Mouse (Mus musculus): ENCODE results near the gene Tnfsfm13. TPM values are rescaled to one million over a fixed set of nuclear protein-coding genes. Genes with fewer than 3 reads are reported as not detected.
"Not testable (repeated sequence)": the region's sequence is repeated elsewhere in the genome, so short reads cannot be mapped to it uniquely, and the experiment has no call there.

Tnfsfm13 gene
- polyA plus RNA-seq, 1 experiment from 2014 or later = 1.0 TPM

DNA sequence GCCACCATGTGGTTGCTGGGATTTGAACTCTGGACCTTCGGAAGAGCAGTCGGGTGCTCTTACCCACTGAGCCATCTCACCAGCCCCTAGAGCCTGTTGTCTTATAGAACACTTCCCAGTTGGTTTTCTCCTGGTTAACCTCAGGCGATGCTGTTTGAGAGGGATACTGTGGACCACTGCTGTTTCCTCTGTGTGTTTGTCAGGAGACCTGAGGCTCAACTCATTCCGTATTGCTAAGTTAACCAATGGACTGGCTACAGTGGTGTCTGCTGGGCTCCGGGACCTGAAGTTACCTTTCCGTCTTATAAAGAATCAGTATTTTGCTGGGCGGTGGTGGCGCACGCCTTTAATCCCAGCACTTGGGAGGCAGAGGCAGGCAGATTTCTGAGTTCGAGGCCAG lies 7.0 kb upstream of the Tnfsfm13 start:
- not testable (repeated sequence) for H3K4me3 ChIP-seq; H3K27ac ChIP-seq (replicated peaks); H3K36me3 ChIP-seq; H3K4me2 ChIP-seq (replicated peaks); H3K9me3 ChIP-seq; ATAC-seq (replicated peaks); H3K27me3 ChIP-seq; H3K9ac ChIP-seq (replicated peaks); H3K4me1 ChIP-seq
- 91% methylated on average over 10 of the region's 10 CpGs for WGBS

DNA sequence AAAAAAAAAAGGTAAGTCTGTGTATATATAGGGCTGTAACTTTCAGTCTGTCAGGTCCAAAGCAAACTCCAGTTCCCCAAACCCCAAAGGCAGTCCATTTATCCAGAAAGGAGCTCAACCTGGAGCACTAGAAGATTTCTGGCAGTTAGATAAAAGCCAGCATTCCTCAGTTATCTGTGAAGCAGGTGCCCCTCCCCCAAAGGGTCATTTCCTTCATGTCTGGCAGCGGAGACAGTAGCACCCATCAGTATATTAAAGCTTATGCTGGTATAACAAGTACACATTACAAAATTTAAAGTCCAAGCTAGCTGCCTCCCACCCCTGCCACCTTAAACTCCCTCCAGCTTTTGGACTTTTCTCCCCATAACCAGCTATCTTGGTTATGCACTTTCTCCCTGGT lies 3.7 kb upstream of the Tnfsfm13 start:
- H3K4me2 ChIP-seq (replicated peaks) = no peak overlapping the region
- peaks cover 12% of the 10 kb centered on the region for H3K4me1 ChIP-seq
- H3K9me3 ChIP-seq = no peaks in the 10 kb centered on the region
- no peak overlapping the region for H3K4me3 ChIP-seq
- no peak overlapping the region for H3K9ac ChIP-seq (replicated peaks)
- H3K36me3 ChIP-seq = no peaks in the 10 kb centered on the region
- H3K27me3 ChIP-seq = no peaks in the 10 kb centered on the region
- WGBS = 86% methylated on average over 1 of the region's 1 CpGs
- H3K27ac ChIP-seq (replicated peaks) = no peak overlapping the region
- ATAC-seq (replicated peaks) = no peak

DNA sequence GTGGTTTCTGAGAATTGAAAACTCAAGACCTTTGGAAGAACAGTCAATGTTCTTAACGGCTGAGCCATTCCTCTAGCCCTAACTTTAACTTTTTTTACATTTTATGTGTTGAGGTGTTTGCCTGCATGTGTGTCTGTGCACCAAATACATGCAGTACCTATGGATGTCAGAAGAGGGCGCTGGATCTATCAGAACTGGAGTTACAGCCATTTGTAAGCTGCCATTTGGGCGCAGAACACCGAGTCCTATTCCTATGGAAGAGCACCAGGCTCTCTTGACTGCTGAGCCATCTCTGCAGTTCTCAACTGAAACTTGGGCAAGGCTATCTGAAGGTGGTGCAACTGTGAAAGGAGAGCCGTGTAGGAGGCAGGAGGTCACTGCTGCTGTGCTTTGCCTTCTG lies 2.7 kb upstream of the Tnfsfm13 start:
- H3K9ac ChIP-seq (replicated peaks) = no peak overlapping the region
- no peaks in the 10 kb centered on the region for H3K9me3 ChIP-seq
- no peak overlapping the region for H3K27ac ChIP-seq (replicated peaks)
- no peak overlapping the region for H3K4me2 ChIP-seq (replicated peaks)
- no peak overlapping the region for H3K4me3 ChIP-seq
- H3K27me3 ChIP-seq = no peaks in the 10 kb centered on the region
- ATAC-seq (replicated peaks) = no peak
- H3K4me1 ChIP-seq = peaks cover 12% of the 10 kb centered on the region
- 77% methylated on average over 5 of the region's 5 CpGs for WGBS
- no peaks in the 10 kb centered on the region for H3K36me3 ChIP-seq

DNA sequence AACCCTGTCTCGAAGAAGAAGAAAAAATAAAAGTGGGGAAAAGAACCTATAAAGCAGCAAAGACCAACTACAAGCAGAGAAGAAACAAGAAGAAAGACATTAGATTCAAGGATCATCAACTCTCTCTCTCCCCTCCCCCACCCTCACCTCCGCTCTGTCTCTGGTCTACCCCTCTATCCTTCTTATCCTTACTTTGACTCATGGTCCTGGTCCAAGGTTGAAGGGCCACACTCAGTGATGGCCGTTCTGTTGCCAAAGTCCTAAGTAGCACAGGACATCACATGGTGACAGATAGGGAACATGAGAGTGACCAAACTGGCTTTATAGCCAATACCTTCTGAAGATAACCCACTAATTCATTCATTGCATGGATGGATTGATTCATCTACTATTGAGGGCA lies 1.5 kb upstream of the Tnfsfm13 start:
- Histone ChIP-seq H3K4me2 (replicated peaks) (no peak overlapping the region), H3K27me3 (no peaks in the 10 kb centered on the region), H3K27ac (replicated peaks) (no peak overlapping the region), H3K9me3 (no peaks in the 10 kb centered on the region), H3K4me1 (peaks cover 12% of the 10 kb centered on the region), H3K4me3 (no peak overlapping the region), H3K36me3 (no peaks in the 10 kb centered on the region), H3K9ac (replicated peaks) (no peak overlapping the region)
- 88% methylated on average over 3 of the region's 3 CpGs for WGBS
- ATAC-seq (replicated peaks) = no peak

DNA sequence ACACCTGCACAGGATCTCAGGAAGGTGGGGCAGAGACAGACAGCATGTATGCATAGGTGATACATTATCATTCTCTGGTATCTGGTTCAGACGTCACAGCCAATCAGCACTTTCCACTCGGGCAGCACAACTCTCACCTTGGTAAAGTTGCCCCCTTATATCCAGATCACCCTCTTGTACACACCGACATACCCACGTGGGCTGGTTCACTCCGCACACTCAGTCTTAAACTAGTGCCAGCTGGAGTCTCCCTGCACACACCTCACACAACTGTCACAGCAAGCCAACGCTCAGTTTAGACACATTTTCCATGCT lies 895 bp downstream of the Tnfsfm13 start:
- H3K27ac ChIP-seq (replicated peaks) = no peak overlapping the region
- H3K4me1 ChIP-seq = peaks cover 12% of the 10 kb centered on the region
- 22% methylated on average over 6 of the region's 6 CpGs for WGBS
- peak overlapping the region; percentile 92 for H3K4me2 ChIP-seq (replicated peaks)
- H3K9ac ChIP-seq (replicated peaks) = peak overlapping the region; percentile 61
- H3K27me3 ChIP-seq = no peaks in the 10 kb centered on the region
- H3K4me3 ChIP-seq = peak overlapping the region; percentile 46
- H3K9me3 ChIP-seq = no peaks in the 10 kb centered on the region
- H3K36me3 ChIP-seq = no peaks in the 10 kb centered on the region
- no peak for ATAC-seq (replicated peaks)

DNA sequence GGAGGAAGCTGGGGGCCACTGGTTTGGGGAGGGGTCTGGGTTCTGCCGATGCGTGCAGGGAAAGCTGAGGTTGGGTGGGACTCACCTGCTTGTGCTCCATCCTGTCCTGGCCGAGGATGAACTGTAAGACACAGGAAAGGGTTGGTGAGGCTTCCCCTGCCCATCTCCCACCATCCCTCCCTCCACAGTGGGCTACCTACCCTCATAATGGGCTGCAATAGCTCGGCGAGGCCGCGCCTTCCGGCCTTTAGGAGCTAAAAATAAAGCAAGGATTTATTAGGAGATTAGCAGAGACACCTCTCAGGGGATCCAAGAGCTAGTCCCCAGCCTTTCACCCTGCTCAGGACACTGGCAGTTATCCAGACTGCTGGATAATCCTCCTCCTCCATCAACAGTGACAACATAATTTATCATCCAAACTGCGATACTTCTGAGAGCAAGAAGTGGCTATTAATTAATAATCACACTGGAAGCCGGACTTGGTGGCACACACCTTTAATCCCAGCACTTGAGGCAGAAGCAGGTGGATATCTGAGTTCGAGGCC lies 2.4 kb downstream of the Tnfsfm13 start:
- Histone ChIP-seq H3K4me1 (peaks cover 12% of the 10 kb centered on the region), H3K36me3 (no peaks in the 10 kb centered on the region), H3K4me3 (no peak overlapping the region), H3K4me2 (replicated peaks) (no peak overlapping the region), H3K27me3 (no peaks in the 10 kb centered on the region), H3K9me3 (no peaks in the 10 kb centered on the region), H3K27ac (replicated peaks) (no peak overlapping the region), H3K9ac (replicated peaks) (no peak overlapping the region)
- 55% methylated on average over 11 of the region's 11 CpGs for WGBS
- no peak for ATAC-seq (replicated peaks)

DNA sequence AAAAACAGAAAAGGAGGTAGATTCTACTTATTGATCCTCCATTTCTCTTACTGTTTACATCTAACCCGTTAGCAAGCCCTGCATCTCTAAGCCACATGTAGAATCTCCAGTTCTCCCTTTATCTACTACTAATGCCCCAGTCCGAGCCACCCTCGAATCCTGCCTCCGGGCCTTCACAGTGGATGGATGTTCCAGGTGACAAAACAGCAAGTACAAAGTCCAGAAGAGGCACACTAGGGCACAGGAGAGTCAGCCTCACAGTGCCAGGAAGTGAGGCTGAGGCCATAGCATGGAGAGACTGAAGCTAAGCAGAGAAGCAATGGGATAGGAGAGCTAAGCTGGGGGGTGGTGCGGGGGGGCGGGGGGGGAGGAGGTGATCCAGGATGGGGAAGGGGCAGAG lies 3.0 kb downstream of the Tnfsfm13 start:
- Histone ChIP-seq H3K4me2 (replicated peaks) (no peak overlapping the region), H3K27me3 (no peaks in the 10 kb centered on the region), H3K4me3 (no peak overlapping the region), H3K9ac (replicated peaks) (no peak overlapping the region), H3K4me1 (peaks cover 12% of the 10 kb centered on the region), H3K9me3 (no peaks in the 10 kb centered on the region), H3K36me3 (no peaks in the 10 kb centered on the region), H3K27ac (replicated peaks) (no peak overlapping the region)
- ATAC-seq (replicated peaks) = no peak
- WGBS = 85% methylated on average over 6 of the region's 6 CpGs

DNA sequence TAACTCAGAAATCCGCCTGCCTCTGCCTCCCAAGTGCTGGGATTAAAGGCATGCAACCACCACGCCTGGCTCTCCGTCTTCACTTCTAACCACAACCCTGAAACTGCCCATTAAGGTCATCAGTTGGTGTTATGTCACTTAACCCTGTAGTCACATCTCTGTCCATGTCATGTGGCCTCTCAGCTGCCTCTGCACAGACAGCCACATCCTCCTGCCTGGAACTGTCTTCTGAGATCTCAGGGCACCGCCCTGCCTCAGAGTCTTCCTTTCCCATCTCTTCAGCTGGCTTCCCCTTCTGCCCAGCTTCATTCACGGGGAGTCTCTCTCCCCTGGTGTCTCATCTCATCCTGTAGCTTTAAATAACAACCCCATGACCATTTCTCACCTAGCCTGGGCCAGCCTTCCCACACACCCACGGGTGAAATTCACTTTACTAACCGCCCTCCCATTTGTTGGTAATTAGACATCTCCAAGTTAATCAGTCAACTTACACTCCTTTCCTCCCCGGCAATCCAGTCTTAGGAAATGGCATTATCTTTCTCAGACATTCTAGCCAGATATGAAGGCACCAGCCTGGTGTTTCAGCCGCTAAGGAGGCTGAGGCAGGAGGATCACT lies 3.6 kb downstream of the Tnfsfm13 start:
- no peaks in the 10 kb centered on the region for H3K9me3 ChIP-seq
- WGBS = 82% methylated on average over 9 of the region's 9 CpGs
- no peaks in the 10 kb centered on the region for H3K27me3 ChIP-seq
- no peak overlapping the region for H3K9ac ChIP-seq (replicated peaks)
- ATAC-seq (replicated peaks) = no peak
- H3K36me3 ChIP-seq = no peaks in the 10 kb centered on the region
- no peak overlapping the region for H3K4me2 ChIP-seq (replicated peaks)
- no peak overlapping the region for H3K4me3 ChIP-seq
- no peak overlapping the region for H3K27ac ChIP-seq (replicated peaks)
- H3K4me1 ChIP-seq = peaks cover 12% of the 10 kb centered on the region

DNA sequence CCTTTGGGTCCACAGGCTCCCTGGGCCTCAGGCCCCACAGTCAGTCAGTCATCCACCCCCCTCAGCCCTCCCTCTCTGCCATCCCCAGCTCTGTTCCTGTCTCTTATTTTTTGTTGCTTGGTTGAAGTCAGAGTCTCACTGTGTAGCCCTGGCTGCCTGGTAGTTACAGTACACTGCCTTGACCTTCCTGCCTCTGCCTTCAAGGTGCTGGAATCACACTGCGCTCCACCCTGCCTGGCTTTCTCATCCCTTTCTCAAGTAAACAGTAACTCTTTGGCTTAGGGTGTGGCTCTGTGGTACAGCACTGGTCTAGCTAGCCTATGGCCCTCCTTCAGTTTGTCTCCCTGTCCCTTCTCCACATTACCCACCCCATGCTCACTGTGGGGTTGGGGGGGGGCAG lies 6.0 kb downstream of the Tnfsfm13 start:
- Histone ChIP-seq H3K9me3 (no peaks in the 10 kb centered on the region), H3K27ac (replicated peaks) (no peak overlapping the region), H3K4me3 (no peak overlapping the region), H3K27me3 (no peaks in the 10 kb centered on the region), H3K9ac (replicated peaks) (no peak overlapping the region), H3K36me3 (no peaks in the 10 kb centered on the region), H3K4me1 (peaks cover 15% of the 10 kb centered on the region), H3K4me2 (replicated peaks) (no peak overlapping the region)
- ATAC-seq (replicated peaks) = no peak
- WGBS = 96% methylated on average over 1 of the region's 1 CpGs

DNA sequence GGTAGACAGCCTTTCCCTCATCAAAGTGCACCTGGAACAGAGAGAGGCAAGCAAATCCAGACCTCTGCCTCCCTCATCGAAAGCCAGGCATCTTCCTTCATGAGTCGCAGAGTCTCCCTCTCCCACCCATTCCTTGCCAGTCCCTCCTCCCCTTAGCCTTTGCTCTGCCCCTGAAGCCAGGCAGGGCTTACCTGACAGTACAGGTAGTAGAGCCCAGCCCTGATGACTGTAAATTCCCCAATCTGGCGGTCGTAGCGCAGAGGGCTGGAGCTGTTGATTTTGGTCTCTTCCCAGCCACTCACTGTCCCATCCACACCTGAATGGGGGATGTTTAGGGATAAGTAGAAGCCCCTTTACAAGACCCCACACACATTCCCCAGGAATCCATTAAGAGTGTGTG lies 8.8 kb downstream of the Tnfsfm13 start:
- WGBS = 65% methylated on average over 5 of the region's 5 CpGs
- H3K27me3 ChIP-seq = no peaks in the 10 kb centered on the region
- no peak overlapping the region for H3K4me3 ChIP-seq
- H3K9ac ChIP-seq (replicated peaks) = no peak overlapping the region
- no peak overlapping the region for H3K27ac ChIP-seq (replicated peaks)
- no peaks in the 10 kb centered on the region for H3K9me3 ChIP-seq
- ATAC-seq (replicated peaks) = no peak
- H3K4me2 ChIP-seq (replicated peaks) = no peak overlapping the region
- peaks cover 30% of the 10 kb centered on the region for H3K4me1 ChIP-seq
- H3K36me3 ChIP-seq = no peaks in the 10 kb centered on the region

DNA sequence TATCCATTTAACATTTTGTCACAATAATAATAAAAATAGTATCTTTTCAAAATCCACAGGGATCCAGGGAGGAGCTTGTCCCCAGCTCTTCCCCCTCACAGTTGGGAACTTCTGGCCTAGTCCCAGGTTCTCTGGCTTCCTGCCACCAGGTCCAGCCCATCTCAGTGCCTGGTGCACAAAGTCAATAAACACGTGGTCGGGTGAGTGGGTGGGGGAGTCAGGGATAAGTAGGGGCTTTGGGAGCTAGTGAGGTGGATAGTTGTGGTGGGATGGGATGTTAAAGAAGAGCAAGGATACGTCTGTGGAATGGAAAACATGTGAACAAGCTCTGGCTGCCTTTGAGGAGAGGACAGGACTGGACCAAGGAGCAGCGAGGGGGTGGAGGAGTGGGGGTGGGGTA lies 9.5 kb downstream of the Tnfsfm13 start:
- H3K4me2 ChIP-seq (replicated peaks) = no peak overlapping the region
- H3K27me3 ChIP-seq = no peaks in the 10 kb centered on the region
- 17% methylated on average over 4 of the region's 4 CpGs for WGBS
- ATAC-seq (replicated peaks) = no peak
- H3K9ac ChIP-seq (replicated peaks) = no peak overlapping the region
- H3K9me3 ChIP-seq = no peaks in the 10 kb centered on the region
- H3K4me3 ChIP-seq = no peak overlapping the region
- peaks cover 31% of the 10 kb centered on the region for H3K4me1 ChIP-seq
- 0 out of 2 replicates have a peak overlapping the region, but pooled peaks have one; percentile 39 for H3K27ac ChIP-seq (replicated peaks)
- no peaks in the 10 kb centered on the region for H3K36me3 ChIP-seq

DNA sequence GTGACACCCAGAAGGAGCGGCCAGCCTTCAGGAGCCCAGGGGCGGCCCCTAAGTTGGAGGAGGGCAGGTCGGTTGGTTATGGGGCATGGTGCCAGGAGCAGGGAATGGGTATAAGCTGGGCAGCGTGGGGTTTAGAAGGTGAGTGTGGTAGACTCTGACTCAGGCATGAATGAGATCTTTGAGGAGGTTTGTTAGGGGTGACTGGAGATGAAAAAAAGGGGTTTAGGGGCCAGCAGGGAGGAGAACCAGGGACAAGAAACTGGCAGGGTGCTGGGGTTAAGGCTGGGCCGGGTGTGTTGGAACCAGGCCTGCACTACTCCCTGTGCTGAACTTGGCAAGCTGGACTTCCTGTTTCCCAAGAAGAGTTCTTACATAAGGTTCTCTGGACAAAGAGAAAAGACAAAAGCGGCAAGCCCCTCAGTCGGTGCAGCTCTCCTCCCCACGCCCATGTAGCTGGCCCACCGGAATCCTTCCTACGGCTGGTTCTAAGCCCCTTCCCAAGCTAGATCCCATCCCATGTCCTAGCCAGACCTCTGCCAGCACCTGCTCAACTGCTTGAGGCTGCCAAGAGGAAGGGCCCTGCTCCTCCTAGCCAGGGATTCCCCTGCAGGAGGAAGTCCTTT lies 10.3 kb downstream of the Tnfsfm13 start, which contains the start of gene Tnfsf13:
TSS of gene Tnfsf13 (minus strand) at position 259 of the 623 bp plus-strand sequence.
- Histone ChIP-seq H3K9ac (replicated peaks) (no peak within 1 kb of the TSS), H3K27ac (replicated peaks) (peak within 1 kb of the TSS; percentile 39; the same call in 1 of the 2 replicates)
- 45% methylated on average over 10 of the region's 10 CpGs for WGBS

DNA sequence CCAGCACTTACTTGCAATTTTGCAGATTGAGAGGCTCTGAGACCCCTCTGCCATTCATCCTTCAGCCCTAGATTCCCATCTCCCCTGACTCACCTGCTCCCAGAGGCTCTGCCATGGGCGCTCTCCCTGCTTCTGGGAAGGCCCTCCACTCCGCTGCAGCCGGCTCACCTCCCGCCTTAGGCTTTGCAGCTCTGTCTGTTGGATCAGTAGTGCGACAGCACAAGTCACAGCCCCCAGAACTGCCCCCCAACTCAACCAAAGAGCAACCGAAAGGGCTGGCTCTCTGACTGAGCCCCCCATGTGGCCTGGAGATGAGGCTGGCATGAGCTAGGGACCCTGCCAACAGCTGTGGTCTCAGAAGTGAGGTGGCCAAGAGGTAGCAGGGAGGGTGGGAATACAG lies 11.0 kb downstream of the Tnfsfm13 start:
- 0 out of 2 replicates have a peak overlapping the region, but pooled peaks have one; percentile 39 for H3K27ac ChIP-seq (replicated peaks)
- H3K36me3 ChIP-seq = peaks cover 3% of the 10 kb centered on the region; the same call in 1 of the 2 replicates
- no peak for ATAC-seq (replicated peaks)
- H3K4me3 ChIP-seq = no peak overlapping the region
- no peaks in the 10 kb centered on the region for H3K27me3 ChIP-seq
- peaks cover 45% of the 10 kb centered on the region for H3K4me1 ChIP-seq
- H3K9ac ChIP-seq (replicated peaks) = no peak overlapping the region
- H3K4me2 ChIP-seq (replicated peaks) = no peak overlapping the region
- no peaks in the 10 kb centered on the region for H3K9me3 ChIP-seq
- 76% methylated on average over 6 of the region's 6 CpGs for WGBS

More for the DNA sequence above, 10.3 kb downstream of the Tnfsfm13 start, which contains the start of gene Tnfsf13:
- H3K27me3 ChIP-seq = no peaks in the 10 kb centered on the region
- H3K4me2 ChIP-seq (replicated peaks) = no peak within 1 kb of the TSS
- H3K9me3 ChIP-seq = no peaks in the 10 kb centered on the region
- no peaks in the 10 kb centered on the region for H3K36me3 ChIP-seq
- H3K4me3 ChIP-seq = no peak within 1 kb of the TSS
- ATAC-seq (replicated peaks) = no peak
- peaks cover 38% of the 10 kb centered on the region for H3K4me1 ChIP-seq

All from forebrain, embryonic 15.5 days (tissue).